Mouse (Mus musculus): Measurements from ENCODE around the gene Unc5c. TPM values are rescaled to one million over a fixed set of nuclear protein-coding genes. Genes with fewer than 3 reads are reported as not detected.

Unc5c gene
- total RNA-seq, 2 experiments from 2014 or later, result 37.1 to 37.3 TPM

- DNase-seq (ENCODE audit: extremely low spot score in 1 of 2, low spot score in 2 of 2), result no peak
Measured at GRCm38 (mm10) chr3:141778411-141778919, 313.4 kb downstream of the Unc5c start.

GRCm38 (mm10) chr3:141779186-141779585, 314.2 kb downstream of the Unc5c start:
- DNase-seq (ENCODE audit: extremely low spot score in 1 of 2, low spot score in 2 of 2), result no peak
- intact Hi-C loops (cut with DNase I), result no loop called here

More at GRCm38 (mm10) chr3:141778411-141778919, 313.4 kb downstream of the Unc5c start:
- intact Hi-C loops (cut with DNase I), result no loop called here

GRCm38 (mm10) chr3:141782553-141782952, 317.5 kb downstream of the Unc5c start:
- no peak for DNase-seq (ENCODE audit: extremely low spot score in 1 of 2, low spot score in 2 of 2)
- intact Hi-C loops (cut with DNase I), result no loop called here

- intact Hi-C loops (cut with DNase I), result no loop called here
- DNase-seq (ENCODE audit: extremely low spot score in 1 of 2, low spot score in 2 of 2), result no peak
Measured at GRCm38 (mm10) chr3:141791026-141791780, 326.2 kb downstream of the Unc5c start.

- peak in 1 of 2 experiments; percentile 50 for DNase-seq (ENCODE audit: extremely low spot score in 1 of 2, low spot score in 2 of 2)
- intact Hi-C loops (cut with DNase I), result no loop called here
Measured at GRCm38 (mm10) chr3:141792106-141792505, 327.1 kb downstream of the Unc5c start.

- intact Hi-C loops (cut with DNase I), result no loop called here
- DNase-seq (ENCODE audit: extremely low spot score in 1 of 2, low spot score in 2 of 2), result no peak
Measured at GRCm38 (mm10) chr3:141793755-141794154, 328.7 kb downstream of the Unc5c start.

GRCm38 (mm10) chr3:141794371-141794770, 329.4 kb downstream of the Unc5c start:
- no peak for DNase-seq (ENCODE audit: extremely low spot score in 1 of 2, low spot score in 2 of 2)
- intact Hi-C loops (cut with DNase I), result no loop called here

GRCm38 (mm10) chr3:141797372-141797771, 332.4 kb downstream of the Unc5c start:
- no peak for DNase-seq (ENCODE audit: extremely low spot score in 1 of 2, low spot score in 2 of 2)
- intact Hi-C loops (cut with DNase I), result no loop called here

GRCm38 (mm10) chr3:141797789-141798188, 332.8 kb downstream of the Unc5c start:
- intact Hi-C loops (cut with DNase I), result no loop called here
- DNase-seq (ENCODE audit: extremely low spot score in 1 of 2, low spot score in 2 of 2), result no peak

- intact Hi-C loops (cut with DNase I), result no loop called here
Measured at GRCm38 (mm10) chr3:141804133-141804532, 339.1 kb downstream of the Unc5c start.

GRCm38 (mm10) chr3:141809581-141809980, 344.6 kb downstream of the Unc5c start:
- DNase-seq (ENCODE audit: extremely low spot score in 1 of 2, low spot score in 2 of 2), result no peak
- intact Hi-C loops (cut with DNase I), result no loop called here

More at GRCm38 (mm10) chr3:141804133-141804532, 339.1 kb downstream of the Unc5c start:
- no peak for DNase-seq (ENCODE audit: extremely low spot score in 1 of 2, low spot score in 2 of 2)

- no peak for DNase-seq (ENCODE audit: extremely low spot score in 1 of 2, low spot score in 2 of 2)
Measured at GRCm38 (mm10) chr3:141810944-141811343, 345.9 kb downstream of the Unc5c start.

GRCm38 (mm10) chr3:141811348-141811747, 346.3 kb downstream of the Unc5c start:
- DNase-seq (ENCODE audit: extremely low spot score in 1 of 2, low spot score in 2 of 2), result no peak
- intact Hi-C loops (cut with DNase I), result no loop called here

More at GRCm38 (mm10) chr3:141810944-141811343, 345.9 kb downstream of the Unc5c start:
- intact Hi-C loops (cut with DNase I), result no loop called here

- intact Hi-C loops (cut with DNase I), result no loop called here
- DNase-seq (ENCODE audit: extremely low spot score in 1 of 2, low spot score in 2 of 2), result no peak
Measured at GRCm38 (mm10) chr3:141814776-141815175, 349.8 kb downstream of the Unc5c start.

- no peak for DNase-seq (ENCODE audit: extremely low spot score in 1 of 2, low spot score in 2 of 2)
- intact Hi-C loops (cut with DNase I), result no loop called here
Measured at GRCm38 (mm10) chr3:141818615-141819312, 353.7 kb downstream of the Unc5c start.

- intact Hi-C loops (cut with DNase I), result no loop called here
- peak; percentile 23 to 46 for DNase-seq (ENCODE audit: extremely low spot score in 1 of 2, low spot score in 2 of 2)
Measured at GRCm38 (mm10) chr3:141819331-141819941, 354.4 kb downstream of the Unc5c start.

- intact Hi-C loops (cut with DNase I), result no loop called here
- no peak for DNase-seq (ENCODE audit: extremely low spot score in 1 of 2, low spot score in 2 of 2)
Measured at GRCm38 (mm10) chr3:141828301-141828700, 363.3 kb downstream of the Unc5c start.

GRCm38 (mm10) chr3:141831135-141831534, 366.1 kb downstream of the Unc5c start:
- intact Hi-C loops (cut with DNase I), result loop anchor here (2.0 kb wide), 1 partner anchor 366 kb away; the partner anchor contains the start of gene Unc5c
- DNase-seq (ENCODE audit: extremely low spot score in 1 of 2, low spot score in 2 of 2), result peak; percentile 61 to 66

- peak in 1 of 2 experiments; percentile 40 for DNase-seq (ENCODE audit: extremely low spot score in 1 of 2, low spot score in 2 of 2)
- intact Hi-C loops (cut with DNase I), result no loop called here
Measured at GRCm38 (mm10) chr3:141838864-141839263, 373.8 kb downstream of the Unc5c start.
